Mouse (Mus musculus) kidney, adult 8-10 months (tissue): Measurements from ENCODE around the gene Aspg.

Experiments
- DNase-seq, 2 experiments: peaks; one replicate each; pipeline ENCODE4 v3.0.0; 2022

Aspg gene

GRCm38 (mm10) chr12:112117006-112117405, 10.5 kb downstream of the Aspg start:
- no peak for DNase-seq

GRCm38 (mm10) chr12:112117649-112118048, 11.2 kb downstream of the Aspg start:
- no peak for DNase-seq

- no peak for DNase-seq
Measured at GRCm38 (mm10) chr12:112121188-112121587, 14.7 kb downstream of the Aspg start.

DNA sequence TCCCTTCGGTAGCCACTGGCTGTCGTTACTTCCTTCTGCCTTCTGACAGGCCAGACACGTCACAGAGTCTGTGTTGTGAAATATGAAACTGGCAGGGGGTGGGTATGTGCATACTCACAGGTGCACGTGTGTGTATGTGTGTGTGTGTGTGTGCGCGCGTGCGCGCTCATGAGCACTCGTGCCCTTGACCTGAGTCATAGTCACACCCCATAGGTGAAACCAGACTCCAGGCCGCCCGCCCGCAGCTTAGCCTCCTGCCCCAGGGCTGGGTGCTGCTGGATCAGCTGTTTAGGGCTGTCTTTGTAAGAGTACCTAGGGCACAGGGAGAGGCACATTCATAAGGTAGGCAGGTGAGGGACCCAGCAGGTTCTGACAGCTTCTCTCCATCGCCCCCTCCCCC, 19.4 kb downstream of the Aspg start:
- DNase-seq: peak; percentile 38 to 56

DNA sequence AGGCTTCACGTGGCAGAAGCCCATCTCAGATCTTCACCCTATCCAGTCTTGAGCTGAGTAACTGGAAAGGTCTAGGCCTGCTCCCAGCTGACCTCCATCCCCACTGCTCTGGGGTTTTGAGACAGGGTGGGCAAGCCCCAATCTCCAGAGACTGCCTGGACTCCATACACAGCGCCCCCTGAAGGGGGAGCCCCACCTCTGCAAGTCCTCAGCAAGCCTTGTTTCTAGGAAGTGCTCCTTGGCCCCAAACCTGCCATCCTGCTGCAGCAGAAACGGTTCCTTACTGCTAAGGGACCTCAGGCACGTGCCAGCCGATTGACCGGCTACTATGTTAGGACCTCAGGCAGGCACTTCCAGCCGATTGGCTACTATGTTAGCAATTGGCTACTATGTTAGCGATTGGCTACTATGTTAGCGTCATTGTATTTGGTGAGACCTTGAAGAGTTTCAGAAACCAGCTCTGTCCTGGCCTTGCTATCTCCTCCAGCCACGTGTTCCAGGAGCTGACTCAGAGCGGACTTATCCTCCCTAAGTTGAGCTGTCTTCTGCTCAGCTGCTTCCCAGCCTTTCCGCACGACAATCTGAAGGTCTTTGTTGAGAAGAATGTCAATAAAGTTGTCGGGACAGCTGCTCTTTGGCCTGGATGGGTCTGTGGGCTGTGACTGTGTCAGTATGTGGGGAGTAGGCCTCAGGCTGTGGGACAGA, 20.6 kb downstream of the Aspg start:
- no peak for DNase-seq

- DNase-seq: no peak
Measured at GRCm38 (mm10) chr12:112128526-112128925, 22.0 kb downstream of the Aspg start.

- DNase-seq: no peak
Measured at GRCm38 (mm10) chr12:112129300-112129856, 22.9 kb downstream of the Aspg start.

GRCm38 (mm10) chr12:112130161-112130860, 23.8 kb downstream of the Aspg start:
- DNase-seq: peak; percentile 89 to 91

DNA sequence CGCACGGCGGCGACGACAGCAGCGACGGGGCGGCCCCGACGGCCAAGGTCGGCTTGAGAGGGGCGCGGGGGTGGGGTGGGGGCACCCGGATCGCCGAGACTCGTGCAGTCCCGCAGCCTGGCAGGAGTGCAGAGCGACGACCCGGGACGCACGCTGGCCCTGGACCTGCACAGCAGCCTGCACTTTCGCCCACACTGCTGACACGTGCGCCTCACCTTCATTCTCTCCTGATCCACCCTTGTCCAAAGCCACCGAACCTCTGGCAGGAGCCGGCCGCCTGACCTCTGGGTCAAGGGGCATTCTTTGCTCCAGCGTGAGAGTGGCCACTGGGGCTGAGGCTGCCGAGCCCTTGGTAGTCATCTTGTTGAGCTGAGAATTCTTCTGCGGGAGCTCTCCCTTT, 24.5 kb downstream of the Aspg start:
- peak; percentile 71 to 77 for DNase-seq

- peak; percentile 38 to 67 for DNase-seq
Measured at GRCm38 (mm10) chr12:112140231-112140630, 33.8 kb downstream of the Aspg start.

- no peak for DNase-seq
Measured at GRCm38 (mm10) chr12:112140745-112141144, 34.3 kb downstream of the Aspg start.

- peak; percentile 32 to 63 for DNase-seq
Measured at GRCm38 (mm10) chr12:112141300-112141699, 34.8 kb downstream of the Aspg start.

DNA sequence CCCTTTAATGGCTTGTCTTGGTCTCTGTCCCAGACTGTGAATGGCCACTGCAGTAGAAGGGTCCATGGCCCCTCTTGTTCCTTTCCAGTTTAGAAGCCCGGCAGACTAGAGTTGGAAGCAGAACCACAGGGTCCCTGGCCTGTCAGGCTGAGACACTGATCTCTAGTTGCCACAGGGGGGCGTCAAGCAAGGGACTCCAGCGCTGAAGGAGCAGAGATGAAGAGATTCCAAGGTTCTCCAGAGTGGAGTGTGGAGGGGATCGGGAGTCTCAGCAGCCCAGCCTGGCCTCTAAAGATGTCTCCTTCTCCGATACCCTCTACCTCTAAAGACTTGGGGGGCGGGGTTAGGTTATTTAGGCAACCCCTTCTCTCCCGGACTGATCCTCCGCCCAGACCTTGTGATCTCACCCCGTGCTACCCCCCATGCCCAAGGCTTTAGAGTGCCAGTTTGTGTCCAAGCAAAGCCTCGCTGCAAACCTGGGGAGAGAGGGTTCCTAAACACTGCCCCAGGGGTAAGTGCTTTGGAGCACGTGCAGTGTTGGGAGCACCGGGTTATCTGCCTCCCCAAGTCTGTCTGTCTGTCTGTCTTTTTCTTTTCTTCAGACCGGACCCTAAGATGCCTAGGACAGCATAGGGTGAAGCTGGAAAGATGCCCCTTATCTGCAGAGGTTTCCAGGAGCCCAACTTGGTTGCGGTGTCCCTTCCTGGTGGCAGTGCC, 36.8 kb downstream of the Aspg start:
- no peak for DNase-seq

DNA sequence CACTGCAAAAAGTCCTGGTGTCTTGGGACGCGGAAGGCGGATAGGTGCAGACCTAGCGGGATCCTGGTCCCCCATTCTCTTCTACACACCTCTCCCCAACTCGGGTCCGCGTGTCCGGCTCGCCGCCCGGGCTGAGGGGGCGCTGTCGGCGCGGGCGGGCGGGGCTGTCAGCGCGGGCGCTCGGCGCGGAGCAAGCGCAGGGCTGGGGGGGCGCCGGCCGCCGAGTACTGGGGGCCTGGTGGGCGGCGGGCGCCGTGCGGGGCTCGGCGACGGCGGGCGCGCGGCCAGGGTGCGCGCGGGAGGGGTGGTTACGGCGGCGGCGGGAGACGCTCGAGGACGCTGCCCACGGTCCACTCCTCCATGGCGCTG, 37.3 kb downstream of the Aspg start:
- DNase-seq: no peak

DNA sequence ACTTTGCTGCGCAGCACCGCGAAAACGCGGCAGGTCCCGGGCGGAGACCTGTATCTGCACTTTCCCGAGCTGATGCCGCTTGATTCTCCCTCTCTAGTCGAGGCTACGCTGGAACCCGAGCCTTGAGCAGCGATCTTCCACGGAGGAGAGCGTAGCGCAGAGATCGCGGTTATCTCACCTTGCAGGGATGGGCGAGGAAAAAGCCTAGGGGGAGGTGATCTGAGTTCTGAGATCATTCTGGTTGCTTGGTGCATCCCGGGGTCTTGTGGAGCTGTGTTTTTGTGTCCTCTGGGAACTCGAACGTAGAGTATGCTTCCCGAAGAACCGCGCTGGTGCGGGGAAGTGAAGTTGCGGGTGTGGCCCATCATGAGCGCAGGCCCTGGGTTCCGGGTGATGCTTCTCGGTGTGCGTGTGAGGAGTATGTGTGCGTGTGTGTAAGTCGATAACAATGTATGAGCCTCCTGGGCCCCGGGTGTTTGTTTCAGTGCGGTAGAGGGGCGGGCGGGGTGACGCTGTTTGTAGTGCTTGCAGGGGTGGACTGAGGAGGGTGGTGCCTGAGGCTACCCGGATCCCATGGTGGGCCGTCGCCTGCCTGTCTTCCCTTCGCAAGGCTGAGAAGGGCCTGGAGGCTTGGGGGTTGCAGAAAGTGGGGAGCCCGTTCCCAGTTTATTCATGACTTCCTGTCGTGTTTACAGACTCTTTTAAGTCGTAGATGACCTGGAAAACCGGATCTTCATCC, 38.1 kb downstream of the Aspg start:
- no peak for DNase-seq

DNA sequence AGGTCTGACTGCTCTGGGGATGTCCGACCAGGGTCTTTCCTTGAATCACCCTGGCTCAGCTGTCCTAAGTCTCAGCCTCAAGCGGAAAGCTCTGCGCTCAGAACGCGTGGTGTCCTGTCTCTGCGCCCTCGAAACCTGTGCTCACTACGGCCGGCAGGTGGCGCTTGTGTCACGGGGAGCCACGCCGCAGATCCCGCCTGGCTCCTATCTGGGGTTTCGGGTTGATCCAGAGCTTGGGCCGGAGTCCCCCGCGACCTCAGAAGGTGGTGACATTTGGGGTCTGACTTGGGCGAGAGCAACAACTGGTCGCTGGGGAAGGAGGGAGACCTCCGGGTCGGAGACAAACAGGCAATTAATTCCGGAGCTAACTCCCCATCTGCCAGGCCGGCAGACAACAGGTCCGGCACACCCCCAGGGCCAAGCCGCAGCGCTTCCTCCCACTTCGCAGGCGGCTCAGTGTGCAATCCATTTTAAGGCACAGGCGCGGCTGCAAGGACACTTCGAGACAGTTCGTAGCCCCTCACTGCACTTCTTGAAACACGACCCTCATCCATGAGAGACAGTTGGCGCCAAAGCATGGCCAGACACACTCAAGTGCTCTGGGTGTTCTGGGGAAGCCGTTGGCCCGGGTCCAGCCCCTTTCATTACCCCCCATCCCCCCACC, 38.9 kb downstream of the Aspg start:
- DNase-seq: peak; percentile 66 to 81

GRCm38 (mm10) chr12:112145875-112146651, 39.6 kb downstream of the Aspg start, which contains the start of gene Kif26a:
Gene Kif26a (plus strand): TSS chr12:112146208.
- peak; percentile 35 to 60 for DNase-seq

DNA sequence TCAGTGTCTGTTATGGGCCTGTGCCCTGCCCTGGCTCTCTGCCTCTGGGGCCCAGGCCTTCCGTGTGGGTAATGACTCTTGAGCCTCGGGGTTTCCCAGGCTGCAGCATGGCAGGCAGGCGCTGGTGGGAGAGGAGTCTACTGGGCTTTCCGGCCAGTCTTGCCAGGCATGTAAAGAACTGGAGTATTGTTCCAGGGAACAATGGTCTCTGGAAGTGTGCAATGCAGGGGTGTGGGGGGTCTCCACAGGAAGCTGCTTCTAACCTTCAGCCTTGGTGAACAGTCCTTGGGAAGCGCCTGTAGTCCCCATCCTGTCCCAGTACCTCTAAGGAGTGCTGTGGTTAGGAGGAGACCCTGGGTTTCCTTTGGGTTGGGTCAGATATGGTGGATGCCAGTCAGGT, 40.9 kb downstream of the Aspg start:
- no peak for DNase-seq

GRCm38 (mm10) chr12:112150011-112150410, 43.5 kb downstream of the Aspg start:
- no peak for DNase-seq

DNA sequence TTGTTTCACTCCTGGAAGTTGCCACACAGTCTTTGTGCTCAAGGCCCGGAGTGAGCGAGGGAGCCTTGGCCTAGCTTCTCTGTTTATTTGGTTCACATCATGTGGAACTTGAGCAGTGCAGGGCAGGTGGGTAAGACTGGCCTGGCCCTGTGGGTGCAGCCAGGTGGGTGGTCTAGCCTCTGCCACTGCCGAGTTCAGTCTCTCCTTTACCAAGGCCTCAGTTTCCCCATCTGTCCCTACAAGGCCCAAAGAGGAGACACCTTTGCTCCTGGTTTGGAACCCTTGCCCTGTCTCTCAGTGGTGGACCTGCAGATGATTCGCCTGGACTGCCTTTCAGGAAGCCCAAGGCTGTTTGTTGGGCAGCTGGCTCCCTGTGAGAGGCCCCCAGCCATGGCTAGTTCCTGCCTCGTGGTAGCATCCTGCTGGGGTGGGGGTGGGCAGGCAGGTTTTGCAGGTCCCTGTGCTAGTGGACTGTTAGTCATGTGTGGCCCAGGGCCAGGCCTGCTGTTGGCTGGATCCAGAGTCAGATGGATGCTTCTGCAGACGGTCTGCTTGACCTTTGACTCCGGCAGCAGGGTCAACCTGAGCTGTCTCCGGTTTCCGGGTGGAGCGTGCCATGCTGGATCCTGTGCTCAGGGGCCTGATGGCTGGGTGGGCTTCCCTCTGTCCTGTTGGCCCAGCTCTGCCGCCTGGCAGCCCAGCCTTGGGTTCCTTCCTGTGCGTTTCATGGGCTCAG, 44.9 kb downstream of the Aspg start:
- peak; percentile 68 to 78 for DNase-seq

- no peak for DNase-seq
Measured at GRCm38 (mm10) chr12:112151980-112152362, 45.5 kb downstream of the Aspg start.
